Mouse (Mus musculus) mouse embryonic stem cell (cell line): Measurements from ENCODE around the gene Cfap58.

Source experiments
- in situ Hi-C, 2 experiments: fragments of 300-500 bp; cut with MboI; formaldehyde crosslinking; loops; 1 replicate in 1 of 2; 3 replicates in 1 of 2; pipeline ENCODE4 v1.14.3; 2019 to 2020; ENCODE audit warnings: low sequenced_read_pairs in 2 of 2, low pct_unique_long_range_greater_than_20kb in 1 of 2, mixed read lengths in 1 of 2; ENCODE audit not compliant: unreplicated experiment in 1 of 2

The Cfap58 gene

DNA sequence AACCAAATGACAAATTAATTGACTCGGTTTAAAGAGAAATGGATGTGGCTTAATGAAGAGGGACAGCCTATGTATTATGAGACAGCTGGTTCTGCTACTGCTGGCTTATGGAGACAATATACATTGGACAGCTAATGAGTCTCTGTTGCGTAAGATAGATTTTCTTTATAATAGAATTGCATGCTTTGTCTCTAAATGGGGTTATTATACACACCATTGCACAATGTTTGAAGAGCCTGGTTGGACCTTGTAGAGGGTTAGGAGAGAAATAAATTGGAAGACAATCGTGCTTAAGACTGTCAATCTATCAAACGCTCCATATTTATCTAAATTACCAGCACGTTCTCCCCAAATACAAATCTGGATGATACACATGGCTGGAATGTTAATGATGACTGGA, 85.3 kb downstream of the Cfap58 start:
- in situ Hi-C loops = no loop called here

GRCm38 (mm10) chr19:48023726-48024125, 86.3 kb downstream of the Cfap58 start:
- in situ Hi-C loops = no loop called here

DNA sequence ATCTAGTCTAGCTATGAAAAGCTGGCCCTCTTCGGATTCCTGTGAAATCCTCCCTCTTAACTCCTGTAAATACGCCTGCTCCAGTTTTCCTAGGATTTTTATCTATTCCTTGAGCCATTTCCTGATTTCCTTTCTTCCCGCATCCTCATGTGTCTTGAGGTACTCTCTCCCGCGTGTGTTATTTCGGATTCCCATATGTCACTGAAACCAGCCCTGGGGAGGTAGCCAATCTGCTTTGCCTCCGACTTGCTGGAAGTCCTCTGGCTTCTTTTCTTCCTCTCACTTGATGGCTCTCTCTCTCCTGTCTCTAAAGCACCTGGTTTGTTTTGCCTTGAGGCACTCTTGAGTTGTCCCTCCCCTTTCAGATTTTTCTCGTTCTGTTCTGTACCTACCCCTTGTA, 87.9 kb downstream of the Cfap58 start:
- in situ Hi-C loops = no loop called here

DNA sequence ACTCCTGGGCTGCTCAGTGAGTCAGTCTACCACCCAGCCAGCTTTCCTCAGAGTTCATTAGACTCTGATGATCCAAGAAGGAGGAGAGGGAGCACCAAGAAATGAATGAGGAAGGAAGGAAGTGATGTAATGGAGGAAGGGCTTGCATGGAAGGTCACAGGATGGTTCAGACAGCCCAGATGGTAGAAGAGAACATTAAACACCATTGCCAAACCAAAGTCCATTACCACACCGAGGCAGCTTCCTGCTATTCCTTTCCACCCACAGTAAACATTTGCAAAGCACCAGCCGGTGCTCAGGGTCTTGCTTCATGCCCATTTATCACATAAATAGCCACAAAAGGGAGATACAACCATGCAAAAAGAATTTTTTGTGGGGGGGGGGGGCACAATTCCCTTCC, 89.4 kb downstream of the Cfap58 start:
- in situ Hi-C loops = no loop called here

DNA sequence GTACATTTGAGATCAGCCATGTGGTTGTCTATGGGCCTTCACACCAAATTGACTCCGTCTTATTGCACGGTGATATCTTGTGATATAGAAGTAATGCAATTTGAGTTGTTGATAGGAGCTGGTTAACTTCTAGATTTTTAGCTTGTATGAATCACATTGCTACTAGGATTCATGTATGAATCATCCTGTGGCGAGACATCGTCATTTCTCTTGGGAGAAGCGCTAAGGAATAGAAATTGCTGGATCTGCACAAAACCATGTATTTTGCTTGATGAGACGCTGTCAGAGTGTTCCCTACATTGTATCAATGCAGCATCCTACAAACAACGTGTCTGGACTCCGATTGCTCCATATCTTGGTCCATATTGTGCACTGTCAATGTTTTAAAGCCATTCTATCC, 102.1 kb downstream of the Cfap58 start:
- in situ Hi-C loops = no loop called here

GRCm38 (mm10) chr19:48047315-48047714, 109.8 kb downstream of the Cfap58 start:
- in situ Hi-C loops = no loop called here

- in situ Hi-C loops = no loop called here
Observed at GRCm38 (mm10) chr19:48049361-48049760, 111.9 kb downstream of the Cfap58 start.

GRCm38 (mm10) chr19:48063289-48063688, 125.8 kb downstream of the Cfap58 start:
- in situ Hi-C loops = no loop called here

- in situ Hi-C loops = no loop called here
Observed at GRCm38 (mm10) chr19:48079718-48080117, 142.2 kb downstream of the Cfap58 start.

DNA sequence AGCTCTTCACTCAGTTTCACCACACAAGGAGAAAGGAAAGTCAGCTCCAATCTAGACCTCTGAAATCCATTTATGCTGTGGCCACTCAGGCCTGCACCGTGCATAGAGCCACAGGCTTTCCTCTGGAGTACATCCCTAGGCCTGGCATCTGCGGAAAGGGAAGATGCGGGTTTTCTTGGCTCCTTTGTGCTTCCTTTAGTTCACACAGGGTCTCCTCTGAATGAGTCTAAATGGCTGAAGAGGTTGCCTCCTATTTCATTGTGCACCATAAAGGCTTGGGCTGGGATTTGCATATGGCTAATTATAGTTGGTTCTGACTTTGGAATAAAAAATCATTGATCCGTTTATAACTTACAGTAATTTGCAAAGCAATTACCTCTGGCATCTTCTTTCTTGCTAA, 144.0 kb downstream of the Cfap58 start:
- in situ Hi-C loops = no loop called here
